1 mouse cellular context compared by ENCODE assay signal in genomic region chr2:11652196-11652595, GRCm38 (mm10).
TF ChIP-seq lines count a peak whose summit lies in the region.

No protein-coding gene starts in this region.

TF ChIP-seq in CH12.LX, 34 proteins besides CTCF, POLR2A, EP300 and RAD21 (continued from another document):
- TF ChIP-seq ZMIZ1 (IDR thresholded peaks at IDR 0.05; ENCODE audit: low read depth, low read length) (no peak), USF2 (conservative IDR thresholded peaks at IDR 0.05; ENCODE audit: low read depth, low read length) (no peak)
